Mouse (Mus musculus) ES-E14 (cell line): ENCODE data around the gene Tns1.

Experiments
- CHD2 ChIP-seq: IDR thresholded peaks from 2 replicates; pipeline ENCODE4 v1.6.1; 2014; ENCODE audit warnings: mild to moderate bottlenecking, low read depth, low read length, inconsistent platforms
- HCFC1 ChIP-seq: IDR thresholded peaks from 2 replicates; pipeline ENCODE4 v1.6.1; 2012; ENCODE audit warnings: low read length, inconsistent platforms, borderline replicate concordance; ENCODE audit not compliant: insufficient read depth
- MAFK ChIP-seq: IDR thresholded peaks from 2 replicates; pipeline ENCODE4 v1.6.1; 2014; ENCODE audit warnings: mild to moderate bottlenecking, low read depth, low read length, inconsistent platforms; ENCODE audit not compliant: insufficient read depth
- ZC3H11A ChIP-seq: IDR thresholded peaks from 2 replicates; pipeline ENCODE4 v1.6.1; 2012; ENCODE audit warnings: low read depth, mild to moderate bottlenecking, inconsistent platforms, low read length, borderline replicate concordance
- ZNF384 ChIP-seq: IDR thresholded peaks from 2 replicates; pipeline ENCODE4 v1.6.1; 2012; ENCODE audit warnings: low read depth, low read length, inconsistent platforms

GRCm38 (mm10) chr1:74133954-74134353, 9.7 kb upstream of the Tns1 start:
- TF ChIP-seq ZC3H11A (no peak), CHD2 (no peak), HCFC1 (no peak), MAFK (no peak), ZNF384 (no peak)
